Mouse (Mus musculus): ENCODE results near the gene Atg4c. TPM values are rescaled to one million over a fixed set of nuclear protein-coding genes. Genes with fewer than 3 reads are reported as not detected.

Gene Atg4c
- total and polyA plus RNA-seq, 3 experiments, result not detected

DNA sequence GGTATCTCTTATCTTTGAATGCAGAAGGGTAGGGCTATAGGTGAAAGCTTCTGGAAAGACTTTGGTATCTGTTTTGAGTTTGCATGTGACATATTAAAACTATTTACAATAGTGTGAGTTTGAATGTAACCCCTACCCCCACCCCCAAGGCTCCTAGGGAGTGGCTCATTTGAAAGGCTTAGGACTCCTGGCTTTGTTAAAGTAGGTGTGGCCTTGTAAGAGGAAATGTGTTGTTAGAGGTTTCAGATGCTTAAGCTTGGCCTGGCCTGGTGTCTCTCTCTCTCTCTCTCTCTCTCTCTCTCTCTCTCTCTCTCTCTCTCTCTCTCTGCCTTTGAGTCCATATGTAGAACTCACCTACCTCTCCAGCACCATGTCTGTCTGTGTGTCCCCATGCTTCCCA, 5.0 kb downstream of the Atg4c start:
- in situ Hi-C loops (cut with MboI; ENCODE audit: low pct_ligation_motif_present, low pct_unique_long_range_greater_than_20kb, low sequenced_read_pairs), result no loop called here

DNA sequence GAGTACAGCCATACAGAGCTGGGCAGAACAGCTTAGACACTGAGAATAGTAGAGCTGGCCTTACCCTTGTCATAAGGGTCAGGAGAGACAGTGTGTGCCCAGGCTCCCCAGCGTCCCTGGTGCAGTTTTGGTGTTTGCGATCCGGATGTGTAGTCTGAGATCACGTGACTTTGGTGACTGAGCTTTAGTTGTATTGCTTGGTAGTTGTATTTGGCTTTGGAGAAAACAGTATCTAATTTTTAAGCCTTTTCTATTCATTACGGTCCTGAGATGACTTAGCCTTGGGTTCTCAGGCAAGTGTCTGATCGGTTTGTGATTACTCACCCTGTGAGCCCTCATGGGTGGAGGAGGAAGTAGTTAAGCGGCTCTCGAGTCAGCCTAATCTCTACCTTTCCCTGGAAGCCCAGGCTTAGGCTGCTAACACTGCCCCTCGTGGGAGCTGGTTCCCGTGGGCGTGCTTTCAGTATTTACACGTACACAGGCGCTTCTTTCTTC, 6.1 kb downstream of the Atg4c start:
- dilution Hi-C loops (cut with MboI; ENCODE audit: extremely low pct_ligation_motif_present, extremely low pct_unique_long_range_greater_than_20kb, low sequenced_read_pairs), result no loop called here
- no peak for DNase-seq (ENCODE audit: extremely low read depth)
- H3K36me3 ChIP-seq (replicated peaks in 1 of 2; ENCODE audit: control insufficient read depth in 1 of 2, insufficient read depth in 1 of 2, low read length in 1 of 2), result no peaks in the 10 kb centered on the region
- no peak overlapping the region for H3K9ac ChIP-seq (ENCODE audit: insufficient read depth, low read depth)
- H3K27ac ChIP-seq (ENCODE audit: insufficient read depth, low read depth), result no peak overlapping the region
- H3K9me3 ChIP-seq (replicated peaks; ENCODE audit: low read length), result peaks cover 49% of the 10 kb centered on the region
- TF ChIP-seq TCF12 (IDR thresholded peaks at IDR 0.05; ENCODE audit: low read depth, low read length) (no peak), IRF4 (IDR thresholded peaks at IDR 0.05; ENCODE audit: low read depth, low read length) (no peak), HCFC1 (IDR thresholded peaks at IDR 0.05; ENCODE audit: low read depth, low read length) (no peak), EP300 (IDR thresholded peaks at IDR 0.05; ENCODE audit: low read length) (no peak), BHLHE40 (IDR thresholded peaks at IDR 0.05; ENCODE audit: low read depth, low read length) (no peak), JUN (IDR thresholded peaks at IDR 0.05; ENCODE audit: insufficient read depth, low read depth, low read length) (no peak), MXI1 (IDR thresholded peaks at IDR 0.05; ENCODE audit: low read depth, low read length) (no peak), ETS1 (conservative IDR thresholded peaks at IDR 0.05; ENCODE audit: low read depth, low read length) (no peak), RAD21 (IDR thresholded peaks at IDR 0.05; ENCODE audit: low read depth, low read length) (no peak), USF1 (IDR thresholded peaks at IDR 0.05; ENCODE audit: low read depth, low read length) (no peak), ZMIZ1 (IDR thresholded peaks at IDR 0.05; ENCODE audit: low read depth, low read length) (no peak), ZC3H11A (IDR thresholded peaks at IDR 0.05; ENCODE audit: low read depth, low read length) (no peak)
- no peaks in the 10 kb centered on the region for H3K27me3 ChIP-seq (replicated peaks)
- H3K79me2 ChIP-seq (replicated peaks; ENCODE audit: control insufficient read depth, extremely low read depth, insufficient read depth, poor library complexity, severe bottlenecking), result no peaks in the 10 kb centered on the region
- in situ Hi-C loops (cut with MboI; ENCODE audit: low pct_ligation_motif_present, low pct_unique_long_range_greater_than_20kb, low sequenced_read_pairs), result no loop called here
- no peak overlapping the region for H3K4me2 ChIP-seq (ENCODE audit: insufficient read depth, low read depth, poor library complexity, severe bottlenecking)
- H3K4me3 ChIP-seq (replicated peaks in 1 of 3; ENCODE audit: low read depth in 2 of 3, low read length in 2 of 3, poor library complexity in 1 of 3), result no peak overlapping the region
- H3K4me1 ChIP-seq (ENCODE audit: control insufficient read depth in 1 of 2, insufficient read depth in 2 of 2), result no peaks in the 10 kb centered on the region

More for the DNA sequence above, 5.0 kb downstream of the Atg4c start:
- H3K9me3 ChIP-seq (replicated peaks; ENCODE audit: low read length), result peaks cover 53% of the 10 kb centered on the region
- H3K27ac ChIP-seq (ENCODE audit: insufficient read depth, low read depth), result no peak overlapping the region
- H3K9ac ChIP-seq (ENCODE audit: insufficient read depth, low read depth), result no peak overlapping the region
- H3K79me2 ChIP-seq (replicated peaks; ENCODE audit: control insufficient read depth, extremely low read depth, insufficient read depth, poor library complexity, severe bottlenecking), result no peaks in the 10 kb centered on the region
- no peak overlapping the region for H3K4me3 ChIP-seq (replicated peaks in 1 of 3; ENCODE audit: low read depth in 2 of 3, low read length in 2 of 3, poor library complexity in 1 of 3)
- no peaks in the 10 kb centered on the region for H3K4me1 ChIP-seq (ENCODE audit: control insufficient read depth in 1 of 2, insufficient read depth in 2 of 2)
- dilution Hi-C loops (cut with MboI; ENCODE audit: extremely low pct_ligation_motif_present, extremely low pct_unique_long_range_greater_than_20kb, low sequenced_read_pairs), result no loop called here
- DNase-seq (ENCODE audit: extremely low read depth), result no peak
- H3K36me3 ChIP-seq (replicated peaks in 1 of 2; ENCODE audit: control insufficient read depth in 1 of 2, insufficient read depth in 1 of 2, low read length in 1 of 2), result no peaks in the 10 kb centered on the region
- no peak overlapping the region for H3K4me2 ChIP-seq (ENCODE audit: insufficient read depth, low read depth, poor library complexity, severe bottlenecking)
- TF ChIP-seq IRF4 (IDR thresholded peaks at IDR 0.05; ENCODE audit: low read depth, low read length) (no peak), TCF12 (IDR thresholded peaks at IDR 0.05; ENCODE audit: low read depth, low read length) (no peak), USF1 (IDR thresholded peaks at IDR 0.05; ENCODE audit: low read depth, low read length) (no peak), HCFC1 (IDR thresholded peaks at IDR 0.05; ENCODE audit: low read depth, low read length) (no peak), CHD2 (IDR thresholded peaks at IDR 0.05; ENCODE audit: low read length) (no peak), GABPA (IDR thresholded peaks at IDR 0.05; ENCODE audit: insufficient replicate concordance, low read depth, low read length) (no peak), ZNF384 (IDR thresholded peaks at IDR 0.05; ENCODE audit: low read depth, low read length) (no peak), POLR2A (IDR thresholded peaks at IDR 0.05; ENCODE audit: low read depth, low read length) (no peak), CTCF (conservative IDR thresholded peaks at IDR 0.05 in 1 of 2, IDR thresholded peaks at IDR 0.05 in 1 of 2; ENCODE audit: low read depth in 2 of 2, low read length in 2 of 2) (no peak), ZC3H11A (IDR thresholded peaks at IDR 0.05; ENCODE audit: low read depth, low read length) (no peak), UBTF (IDR thresholded peaks at IDR 0.05; ENCODE audit: low read depth, low read length) (no peak), SIN3A (IDR thresholded peaks at IDR 0.05; ENCODE audit: low read length) (no peak), ZMIZ1 (IDR thresholded peaks at IDR 0.05; ENCODE audit: low read depth, low read length) (no peak)
- H3K27me3 ChIP-seq (replicated peaks), result no peaks in the 10 kb centered on the region
